Mouse (Mus musculus) midbrain, embryonic 11.5 days (tissue): ENCODE measurements around the gene Gm47283. TPM values are rescaled to one million over a fixed set of nuclear protein-coding genes. Genes with fewer than 3 reads are reported as not detected.
"Not testable (repeated sequence)": the region's sequence is repeated elsewhere in the genome, so short reads cannot be mapped to it uniquely, and the experiment has no call there.

Experiments
- ATAC-seq: fragments of 200-750 bp; cut with Nextera tagmentation; 2 replicates; pipeline ENCODE4 v1.8.0; 2017; ENCODE audit warnings: moderate TSS enrichment, moderate library complexity; ENCODE audit not compliant: low FRiP score
- DNase-seq: peaks from one replicate; pipeline ENCODE4 v3.0.0; 2015; ENCODE audit warnings: low spot score; ENCODE audit errors: missing footprints
- H3K27ac ChIP-seq: fragments of 300-500 bp; sonication (generic); 2 replicates; pipeline ENCODE4 v1.5.1; 2014; ENCODE audit warnings: low read depth, low read length
- H3K27me3 ChIP-seq: fragments of 300-500 bp; sonication (generic); 2 replicates; pipeline ENCODE4 v1.6.1; 2014; ENCODE audit warnings: mild to moderate bottlenecking, low read length, moderate library complexity, mixed read lengths; ENCODE audit not compliant: control insufficient read depth, insufficient read depth
- H3K36me3 ChIP-seq: fragments of 300-500 bp; sonication (generic); 2 replicates; pipeline ENCODE4 v1.6.1; 2014; ENCODE audit warnings: mild to moderate bottlenecking, low read length, moderate library complexity, mixed read lengths; ENCODE audit not compliant: control insufficient read depth, insufficient read depth
- H3K4me1 ChIP-seq: fragments of 300-500 bp; sonication (generic); 2 replicates; pipeline ENCODE4 v1.6.1; 2014; ENCODE audit warnings: low read length; ENCODE audit not compliant: control insufficient read depth, insufficient read depth
- H3K4me2 ChIP-seq: fragments of 300-500 bp; sonication (generic); 2 replicates; pipeline ENCODE4 v1.6.1; 2014; ENCODE audit warnings: mild to moderate bottlenecking, moderate library complexity
- H3K4me3 ChIP-seq: fragments of 300-500 bp; sonication (generic); 2 replicates; pipeline ENCODE4 v1.5.1; 2014; ENCODE audit warnings: low read depth, low read length
- H3K9ac ChIP-seq: fragments of 300-500 bp; sonication (generic); 2 replicates; pipeline ENCODE4 v1.6.1; 2014; ENCODE audit warnings: low read length
- H3K9me3 ChIP-seq: fragments of 300-500 bp; sonication (generic); 2 replicates; pipeline ENCODE4 v1.6.1; 2016; ENCODE audit warnings: low read length; ENCODE audit not compliant: control insufficient read depth
- whole genome bisulfite sequencing: fragments of 180-500 bp; shearing (Covaris S2); extraction: QIAGEN DNeasy Blood & Tissue Kit; methylation state at CpG from one replicate; pipeline ENCODE4 v1.1.7; 2014; 5-methylcytosine and 5-hydroxymethylcytosine counted together
- polyA plus RNA-seq: library from polyadenylated mRNA; unstranded; fragments of >200 nt; fragmentation: Nextera tagmentation; extraction: Ambion mirVana; gene quantifications from 2 replicates; pipeline ENCODE4 v1.2.1, GENCODE M21; 2014

Gm47283 gene
- polyA plus RNA-seq, 1 experiment from 2014 or later = not detected

GRCm38 (mm10) chrY:90839077-90839476 lies 54.5 kb downstream of the Gm47283 start, which contains the start of gene Gm21748:
Gene Gm21748 (minus strand): TSS chrY:90839177.
- H3K4me2 ChIP-seq, H3K9ac ChIP-seq, H3K9me3 ChIP-seq, H3K4me1 ChIP-seq, H3K36me3 ChIP-seq, H3K27me3 ChIP-seq, ATAC-seq, H3K4me3 ChIP-seq, H3K27ac ChIP-seq, DNase-seq: not testable (repeated sequence)
- no CpG with 5 or more reads among the region's 8 CpGs for WGBS

Other genes starting within 250 kb of the Gm47283 start
- not detected in 2 replicates for gene Gm21860, start 29.9 kb upstream of the Gm47283 start, polyA plus RNA-seq
- gene Gm21748, start 54.4 kb downstream of the Gm47283 start, polyA plus RNA-seq = not detected in 2 replicates